Mouse (Mus musculus): ENCODE measurements around the gene B130006D01Rik. TPM values are rescaled to one million over a fixed set of nuclear protein-coding genes. Genes with fewer than 3 reads are reported as not detected.

The B130006D01Rik gene
- polyA plus RNA-seq, 1 experiment from 2014 or later = 1.1 TPM

GRCm38 (mm10) chr11:95773264-95773663 is 49.9 kb downstream of the B130006D01Rik start:
- H3K4me3 ChIP-seq (ENCODE audit: low read length) = no peak overlapping the region
- H3K4me2 ChIP-seq (ENCODE audit: low read depth, low read length) = no peak overlapping the region
- WGBS = 70% methylated on average over 3 of the region's 3 CpGs
- H3K4me1 ChIP-seq (replicated peaks; ENCODE audit: control insufficient read depth, insufficient read depth, low read length) = peaks cover 7% of the 10 kb centered on the region; the same call in 1 of the 2 replicates
- no peak for ATAC-seq (ENCODE audit: low read depth)
- H3K27me3 ChIP-seq (ENCODE audit: control insufficient read depth, insufficient read depth, low read depth, low read length) = no peaks in the 10 kb centered on the region
- no peaks in the 10 kb centered on the region for H3K9me3 ChIP-seq (ENCODE audit: control insufficient read depth, low read length)
- H3K9ac ChIP-seq (ENCODE audit: low read length) = no peak overlapping the region
- peaks cover 8% of the 10 kb centered on the region for H3K36me3 ChIP-seq (ENCODE audit: control insufficient read depth, insufficient read depth, low read length)
- no peak overlapping the region for H3K27ac ChIP-seq (ENCODE audit: low read length)

Other genes with a start within 250 kb of the B130006D01Rik start
- gene Nxph3, start 209.0 kb upstream of the B130006D01Rik start, polyA plus RNA-seq (2015; fragmentation: Nextera tagmentation; extraction: Ambion mirVana) = 0.19 TPM in 1 of 2 replicates, not detected in the other
- gene Ngfr, start 135.9 kb upstream of the B130006D01Rik start, polyA plus RNA-seq (2015; fragmentation: Nextera tagmentation; extraction: Ambion mirVana) = 4.3 and 4.6 TPM in 2 replicates
- gene Phb, start 56.6 kb upstream of the B130006D01Rik start, polyA plus RNA-seq (2015; fragmentation: Nextera tagmentation; extraction: Ambion mirVana) = 167 and 190 TPM in 2 replicates
- gene Zfp652, start 10.9 kb upstream of the B130006D01Rik start, polyA plus RNA-seq (2015; fragmentation: Nextera tagmentation; extraction: Ambion mirVana) = 21.7 and 23.2 TPM in 2 replicates
- 0.47 and 1.7 TPM in 2 replicates for gene Phospho1, start 100.9 kb downstream of the B130006D01Rik start, polyA plus RNA-seq (2015; fragmentation: Nextera tagmentation; extraction: Ambion mirVana)
- gene Gngt2, start 113.6 kb downstream of the B130006D01Rik start, polyA plus RNA-seq (2015; fragmentation: Nextera tagmentation; extraction: Ambion mirVana) = 21.7 and 28.2 TPM in 2 replicates
- gene Abi3, start 118.9 kb downstream of the B130006D01Rik start, polyA plus RNA-seq (2015; fragmentation: Nextera tagmentation; extraction: Ambion mirVana) = 16.0 and 18.1 TPM in 2 replicates
- gene B4galnt2, start 191.3 kb downstream of the B130006D01Rik start, polyA plus RNA-seq (2015; fragmentation: Nextera tagmentation; extraction: Ambion mirVana) = 0.16 and 0.50 TPM in 2 replicates